Mouse (Mus musculus): Measurements from ENCODE around the gene Lamc1. TPM values are rescaled to one million over a fixed set of nuclear protein-coding genes. Genes with fewer than 3 reads are reported as not detected.
A peak's percentile ranks its signal among the peaks of the same experiment; 100 is the strongest.

Gene Lamc1
- polyA plus RNA-seq, 2 experiments, result 76.7 to 118 TPM

DNA sequence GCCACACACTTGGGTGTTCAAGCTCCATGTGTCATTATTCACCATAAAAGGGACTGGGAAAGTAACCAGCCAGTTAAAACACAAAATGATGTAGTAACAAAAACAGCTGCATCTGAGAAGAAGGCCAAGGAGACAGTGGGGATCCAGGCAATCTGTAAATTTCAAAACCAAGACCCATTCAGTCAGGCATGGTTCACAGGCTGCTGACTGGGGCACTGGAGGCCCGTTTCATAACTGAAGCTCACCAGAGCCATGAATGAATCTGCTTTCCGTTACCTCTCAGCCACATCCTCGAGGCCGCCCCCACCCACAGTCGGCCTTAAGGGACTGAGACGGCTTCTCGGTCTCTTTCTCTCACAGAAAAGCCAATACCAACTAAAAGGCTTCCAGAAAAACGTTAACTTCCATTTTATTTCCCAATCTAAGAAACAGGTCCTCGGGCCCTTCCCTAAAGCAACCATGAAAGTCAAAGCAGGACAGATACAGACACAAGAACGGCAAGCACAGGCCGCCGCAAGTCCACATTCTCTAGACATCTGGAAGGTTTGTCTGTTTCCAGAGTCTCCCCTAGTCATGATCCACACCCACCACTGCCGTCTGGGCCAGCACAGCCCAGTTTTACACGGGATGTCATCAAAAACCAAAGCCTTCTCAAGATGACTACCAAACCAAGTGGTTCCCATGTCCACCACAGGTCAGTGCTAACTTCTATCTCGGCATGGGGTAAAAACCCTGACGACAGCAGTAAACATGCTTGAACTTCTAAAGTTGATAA, 14.9 kb downstream of the Lamc1 start:
- no peak for DNase-seq (ENCODE audit: low spot score)
- Histone ChIP-seq H3K4me2 (replicated peaks; ENCODE audit: low read depth, low read length, severe bottlenecking) (no peak overlapping the region), H3K4me1 (ENCODE audit: control insufficient read depth, insufficient read depth, low read length) (peaks cover 29% of the 10 kb centered on the region), H3K27ac (replicated peaks; ENCODE audit: low read depth, low read length) (0 out of 2 replicates have a peak overlapping the region, but pooled peaks have one; percentile 3), H3K4me3 (replicated peaks; ENCODE audit: low read length) (no peak overlapping the region), H3K36me3 (ENCODE audit: control insufficient read depth, insufficient read depth, low read length) (no peaks in the 10 kb centered on the region), H3K9me3 (ENCODE audit: control insufficient read depth, low read length) (no peaks in the 10 kb centered on the region), H3K27me3 (ENCODE audit: control insufficient read depth, insufficient read depth, low read length) (no peaks in the 10 kb centered on the region), H3K9ac (ENCODE audit: low read depth, low read length, severe bottlenecking) (no peak overlapping the region)
- TF ChIP-seq POLR2A (IDR thresholded peaks at IDR 0.05; ENCODE audit: borderline replicate concordance, extremely low read depth, insufficient read depth, insufficient read length), result no peak
- WGBS, result 57% methylated on average over 16 of the region's 16 CpGs
- no peak for ATAC-seq (ENCODE audit: low FRiP score, low read depth)

DNA sequence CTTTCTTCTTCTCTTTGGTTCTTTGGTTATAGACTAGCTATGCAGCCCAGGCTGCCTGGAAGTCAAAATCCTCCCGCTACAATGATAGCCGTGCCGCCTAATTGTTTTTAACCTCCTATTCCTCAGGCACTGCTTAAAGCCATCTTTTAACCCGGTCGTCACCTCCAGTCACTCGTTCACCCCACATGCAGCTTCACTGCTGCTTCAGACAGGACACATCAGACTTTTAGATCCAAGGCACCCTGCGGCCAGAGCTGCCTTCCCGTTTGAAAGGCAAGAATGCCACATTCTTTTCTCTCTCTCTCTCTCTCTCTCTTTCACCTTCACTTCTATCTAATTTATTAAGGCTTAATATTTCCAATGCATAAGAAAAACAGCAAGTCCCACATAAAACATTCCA, 15.6 kb downstream of the Lamc1 start:
- Histone ChIP-seq H3K4me3 (replicated peaks; ENCODE audit: low read length) (no peak overlapping the region), H3K9ac (ENCODE audit: low read depth, low read length, severe bottlenecking) (no peak overlapping the region), H3K27me3 (ENCODE audit: control insufficient read depth, insufficient read depth, low read length) (no peaks in the 10 kb centered on the region), H3K4me1 (ENCODE audit: control insufficient read depth, insufficient read depth, low read length) (peaks cover 29% of the 10 kb centered on the region), H3K9me3 (ENCODE audit: control insufficient read depth, low read length) (no peaks in the 10 kb centered on the region), H3K4me2 (replicated peaks; ENCODE audit: low read depth, low read length, severe bottlenecking) (no peak overlapping the region), H3K27ac (replicated peaks; ENCODE audit: low read depth, low read length) (no peak overlapping the region), H3K36me3 (ENCODE audit: control insufficient read depth, insufficient read depth, low read length) (no peaks in the 10 kb centered on the region)
- no peak for TF ChIP-seq POLR2A (IDR thresholded peaks at IDR 0.05; ENCODE audit: borderline replicate concordance, extremely low read depth, insufficient read depth, insufficient read length)
- 67% methylated on average over 8 of the region's 8 CpGs for WGBS
- ATAC-seq (ENCODE audit: low FRiP score, low read depth) (no peak), DNase-seq (ENCODE audit: low spot score) (no peak)

DNA sequence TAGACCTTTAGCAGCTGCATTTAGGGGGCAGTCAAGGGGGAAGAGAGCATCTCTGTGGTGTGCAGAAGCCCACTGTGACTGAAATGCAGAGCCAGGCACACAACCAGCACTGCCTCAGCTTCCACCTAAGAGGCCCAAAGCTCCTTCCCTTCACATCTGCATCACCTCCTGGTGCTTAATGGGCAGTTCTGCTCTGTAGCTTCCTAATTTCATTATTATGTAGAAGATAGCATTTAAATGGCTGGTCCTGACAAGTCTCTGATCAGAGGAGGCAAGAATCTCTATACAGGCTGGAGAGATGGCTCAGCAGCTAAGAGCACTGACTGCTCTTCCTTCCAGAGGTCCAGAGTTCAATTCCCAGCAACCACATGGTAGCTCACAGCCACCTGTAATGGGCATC, 16.3 kb downstream of the Lamc1 start:
- Histone ChIP-seq H3K27me3 (ENCODE audit: control insufficient read depth, insufficient read depth, low read length) (no peaks in the 10 kb centered on the region), H3K9ac (ENCODE audit: low read depth, low read length, severe bottlenecking) (no peak overlapping the region)
- TF ChIP-seq POLR2A (IDR thresholded peaks at IDR 0.05; ENCODE audit: borderline replicate concordance, extremely low read depth, insufficient read depth, insufficient read length), result no peak

GRCm38 (mm10) chr1:153315121-153315520, 17.5 kb downstream of the Lamc1 start:
- TF ChIP-seq POLR2A (IDR thresholded peaks at IDR 0.05; ENCODE audit: borderline replicate concordance, extremely low read depth, insufficient read depth, insufficient read length), result no peak
- DNase-seq (ENCODE audit: low spot score), result no peak
- Histone ChIP-seq H3K4me3 (replicated peaks; ENCODE audit: low read length) (no peak overlapping the region), H3K27me3 (ENCODE audit: control insufficient read depth, insufficient read depth, low read length) (no peaks in the 10 kb centered on the region), H3K4me2 (replicated peaks; ENCODE audit: low read depth, low read length, severe bottlenecking) (no peak overlapping the region), H3K4me1 (ENCODE audit: control insufficient read depth, insufficient read depth, low read length) (peaks cover 19% of the 10 kb centered on the region), H3K36me3 (ENCODE audit: control insufficient read depth, insufficient read depth, low read length) (no peaks in the 10 kb centered on the region), H3K27ac (replicated peaks; ENCODE audit: low read depth, low read length) (no peak overlapping the region), H3K9me3 (ENCODE audit: control insufficient read depth, low read length) (no peaks in the 10 kb centered on the region), H3K9ac (ENCODE audit: low read depth, low read length, severe bottlenecking) (no peak overlapping the region)
- ATAC-seq (ENCODE audit: low FRiP score, low read depth), result no peak
- 94% methylated on average over 6 of the region's 6 CpGs for WGBS

More for the DNA sequence above, 16.3 kb downstream of the Lamc1 start:
- DNase-seq (ENCODE audit: low spot score) (no peak), ATAC-seq (ENCODE audit: low FRiP score, low read depth) (no peak)
- Histone ChIP-seq H3K27ac (replicated peaks; ENCODE audit: low read depth, low read length) (no peak overlapping the region), H3K4me2 (replicated peaks; ENCODE audit: low read depth, low read length, severe bottlenecking) (no peak overlapping the region), H3K4me1 (ENCODE audit: control insufficient read depth, insufficient read depth, low read length) (peaks cover 24% of the 10 kb centered on the region), H3K36me3 (ENCODE audit: control insufficient read depth, insufficient read depth, low read length) (no peaks in the 10 kb centered on the region), H3K9me3 (ENCODE audit: control insufficient read depth, low read length) (no peaks in the 10 kb centered on the region), H3K4me3 (replicated peaks; ENCODE audit: low read length) (no peak overlapping the region)

DNA sequence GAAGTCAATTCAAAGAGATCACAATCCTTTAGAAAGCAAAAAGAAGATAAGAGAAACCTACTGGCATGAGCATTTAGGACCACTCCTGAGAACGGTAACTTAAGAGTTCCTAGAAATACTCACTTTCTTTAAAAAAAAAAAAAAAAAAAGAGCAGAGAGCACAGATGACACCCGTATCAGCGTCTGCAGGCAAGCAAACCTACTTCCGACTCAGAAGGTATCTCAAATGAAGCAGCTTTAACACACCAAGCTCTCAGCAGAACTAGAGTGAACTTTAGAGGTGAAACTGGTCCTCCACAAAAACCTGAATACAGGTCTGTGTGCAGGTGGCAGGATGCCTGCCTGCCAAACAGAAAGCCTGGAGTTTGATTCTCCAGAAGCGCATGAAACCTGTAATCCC, 19.6 kb downstream of the Lamc1 start:
- Histone ChIP-seq H3K27ac (replicated peaks; ENCODE audit: low read depth, low read length) (no peak overlapping the region), H3K36me3 (ENCODE audit: control insufficient read depth, insufficient read depth, low read length) (no peaks in the 10 kb centered on the region), H3K4me2 (replicated peaks; ENCODE audit: low read depth, low read length, severe bottlenecking) (no peak overlapping the region), H3K27me3 (ENCODE audit: control insufficient read depth, insufficient read depth, low read length) (no peaks in the 10 kb centered on the region), H3K4me1 (ENCODE audit: control insufficient read depth, insufficient read depth, low read length) (peaks cover 25% of the 10 kb centered on the region), H3K9ac (ENCODE audit: low read depth, low read length, severe bottlenecking) (no peak overlapping the region), H3K4me3 (replicated peaks; ENCODE audit: low read length) (no peak overlapping the region), H3K9me3 (ENCODE audit: control insufficient read depth, low read length) (no peaks in the 10 kb centered on the region)
- TF ChIP-seq POLR2A (IDR thresholded peaks at IDR 0.05; ENCODE audit: borderline replicate concordance, extremely low read depth, insufficient read depth, insufficient read length), result no peak
- DNase-seq (ENCODE audit: low spot score) (no peak), ATAC-seq (ENCODE audit: low FRiP score, low read depth) (no peak)
- 88% methylated on average over 5 of the region's 5 CpGs for WGBS
